Mouse (Mus musculus) testis, postnatal 14 days (tissue): ENCODE measurements at regions not wholly inside any gene's neighbourhood (a gene's known extent, or its start where the extent isn't known, plus 50 kb on each side); places are given as distances from the start of the nearest gene placed in this dataset.

Source experiments
- DNase-seq: peaks from one replicate; pipeline ENCODE4 v3.0.0; 2021; ENCODE audit warnings: low spot score

DNA sequence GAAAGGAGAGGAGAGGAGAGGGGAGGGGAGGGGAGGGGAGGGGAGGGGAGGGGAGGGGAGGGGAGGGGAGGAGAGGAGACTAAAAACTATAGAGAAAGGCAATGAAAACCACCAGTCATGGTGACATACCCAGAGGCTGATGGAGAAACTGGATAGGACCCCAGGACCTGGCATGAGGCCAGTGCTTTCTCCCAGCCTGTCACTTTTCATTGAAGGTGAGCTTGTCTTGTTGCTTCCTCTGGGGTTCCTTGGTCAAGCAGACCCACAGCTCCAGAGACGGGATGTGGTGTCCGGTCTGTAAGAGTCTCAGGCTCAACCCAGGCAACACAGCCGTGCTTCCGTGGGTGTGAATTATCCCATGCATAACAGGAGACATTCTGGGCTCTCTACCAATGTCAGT is 69.8 kb upstream of the Egln3 start:
- no peak for DNase-seq

DNA sequence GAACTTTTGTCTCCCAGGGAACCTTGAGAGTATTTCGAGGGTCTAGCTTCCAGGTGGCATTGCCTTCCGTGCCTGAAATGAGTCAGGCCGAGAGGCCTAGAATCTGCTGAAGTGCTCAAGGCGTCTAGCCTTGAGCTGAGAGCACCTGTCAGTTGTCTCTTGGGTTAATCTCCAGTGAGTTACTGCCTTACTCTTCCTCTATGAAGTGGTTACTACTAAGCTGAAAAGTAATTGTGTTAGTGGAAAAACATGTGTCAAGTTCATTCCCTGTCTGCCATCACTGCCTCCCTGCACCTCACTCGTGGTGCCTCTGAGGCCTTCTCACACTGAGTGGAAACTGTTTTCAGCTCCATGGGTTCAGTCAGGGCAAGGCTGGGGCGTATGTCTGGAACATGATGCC is 69.0 kb upstream of the Egln3 start:
- DNase-seq = no peak

DNA sequence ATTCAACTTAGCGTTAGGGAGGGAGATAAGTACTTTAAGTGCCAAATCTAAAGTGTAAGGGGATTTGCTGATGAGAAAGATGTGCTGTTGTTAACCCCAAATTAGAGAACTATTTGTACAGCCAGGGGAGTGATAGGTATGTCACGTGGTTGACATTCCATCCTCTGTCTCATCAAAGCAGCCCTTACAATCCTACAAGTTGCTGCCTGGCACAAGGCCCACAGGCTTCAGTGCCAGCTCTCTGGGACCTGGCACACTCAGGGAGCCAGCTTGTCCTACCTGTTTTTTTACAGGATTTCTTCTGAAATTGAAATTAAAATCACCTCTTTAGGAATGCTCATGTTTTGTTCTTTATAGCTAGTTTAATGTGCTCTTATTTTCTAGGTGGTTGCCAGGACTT is 68.6 kb upstream of the Egln3 start:
- no peak for DNase-seq

DNA sequence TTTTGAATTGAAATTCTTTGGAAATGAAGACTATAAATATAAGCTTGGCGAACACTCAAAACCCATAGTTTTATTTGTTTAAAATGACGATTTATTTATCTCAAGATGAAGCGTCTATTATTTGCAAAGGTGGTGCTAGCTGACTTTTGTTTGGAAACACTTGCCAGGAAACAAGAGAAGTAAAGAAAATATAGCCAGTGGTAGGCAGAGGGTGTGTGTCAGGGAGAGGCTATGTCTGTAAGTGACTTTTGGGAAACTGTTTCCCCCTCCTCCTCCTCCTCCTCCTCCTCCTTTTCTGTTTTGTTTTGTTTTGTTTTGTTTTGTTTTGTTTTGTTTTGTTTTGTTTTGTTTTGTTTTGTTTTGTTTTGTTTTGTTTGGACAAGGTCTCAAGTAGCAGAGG is 62.2 kb upstream of the Egln3 start:
- DNase-seq = no peak

DNA sequence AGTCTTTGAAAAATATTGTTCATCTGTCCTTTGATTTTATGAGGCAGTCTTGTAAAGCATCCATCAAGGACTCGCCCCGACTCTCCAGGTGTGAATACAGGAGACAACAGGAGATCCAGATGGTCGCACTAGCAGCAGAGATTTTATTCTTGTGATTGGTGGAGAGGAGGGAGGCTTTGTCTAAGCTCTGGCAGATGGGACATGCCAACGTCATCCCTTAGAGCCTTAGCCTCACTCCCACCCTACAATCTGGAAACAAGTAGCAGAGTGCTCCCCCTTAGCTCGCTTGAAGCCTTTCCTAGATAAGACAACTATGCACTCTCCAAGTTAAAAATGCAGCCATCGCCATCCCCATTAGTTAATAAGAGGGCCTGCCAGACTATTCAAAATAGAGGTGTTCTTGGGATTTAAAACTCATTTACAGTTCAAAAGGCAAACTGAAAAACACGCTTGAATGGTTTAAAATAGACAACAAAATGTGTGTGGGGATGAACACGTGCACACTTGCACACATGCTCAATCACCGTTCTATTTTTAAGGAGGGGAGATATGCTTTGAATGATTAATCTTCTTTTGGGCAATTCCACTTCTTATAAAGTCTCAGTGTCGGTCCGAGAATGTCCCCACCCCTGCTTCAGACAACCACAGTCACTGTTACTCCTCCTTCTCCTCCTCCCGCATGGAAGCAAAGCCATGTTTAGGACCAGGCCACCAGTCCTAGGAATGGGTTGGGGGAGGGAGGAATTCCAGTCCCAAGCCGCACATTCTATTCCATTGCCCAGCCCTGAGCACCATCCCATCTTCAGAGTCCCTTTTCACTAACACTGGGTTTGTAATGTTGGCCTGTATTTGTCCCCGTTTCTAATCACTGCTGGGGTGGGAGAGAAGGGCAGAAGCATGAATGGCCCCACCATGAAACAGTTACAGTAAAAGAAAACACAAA is 61.5 kb upstream of the Egln3 start:
- DNase-seq = no peak

DNA sequence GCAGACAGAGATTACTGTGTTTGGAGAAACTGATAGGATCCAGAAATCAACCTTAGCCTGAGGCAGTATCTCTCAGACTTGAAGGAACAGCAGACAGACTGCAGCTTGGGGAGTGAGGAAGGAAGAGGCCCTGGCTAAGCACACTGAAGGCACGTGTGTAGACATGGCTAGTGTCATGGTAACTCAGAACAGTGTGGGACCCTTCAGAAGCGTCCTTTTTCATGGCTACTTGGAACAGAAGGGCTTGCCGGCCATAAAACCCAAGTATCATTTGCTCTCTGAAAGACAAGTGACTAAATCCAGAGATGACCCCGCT is 60.7 kb upstream of the Egln3 start:
- no peak for DNase-seq

DNA sequence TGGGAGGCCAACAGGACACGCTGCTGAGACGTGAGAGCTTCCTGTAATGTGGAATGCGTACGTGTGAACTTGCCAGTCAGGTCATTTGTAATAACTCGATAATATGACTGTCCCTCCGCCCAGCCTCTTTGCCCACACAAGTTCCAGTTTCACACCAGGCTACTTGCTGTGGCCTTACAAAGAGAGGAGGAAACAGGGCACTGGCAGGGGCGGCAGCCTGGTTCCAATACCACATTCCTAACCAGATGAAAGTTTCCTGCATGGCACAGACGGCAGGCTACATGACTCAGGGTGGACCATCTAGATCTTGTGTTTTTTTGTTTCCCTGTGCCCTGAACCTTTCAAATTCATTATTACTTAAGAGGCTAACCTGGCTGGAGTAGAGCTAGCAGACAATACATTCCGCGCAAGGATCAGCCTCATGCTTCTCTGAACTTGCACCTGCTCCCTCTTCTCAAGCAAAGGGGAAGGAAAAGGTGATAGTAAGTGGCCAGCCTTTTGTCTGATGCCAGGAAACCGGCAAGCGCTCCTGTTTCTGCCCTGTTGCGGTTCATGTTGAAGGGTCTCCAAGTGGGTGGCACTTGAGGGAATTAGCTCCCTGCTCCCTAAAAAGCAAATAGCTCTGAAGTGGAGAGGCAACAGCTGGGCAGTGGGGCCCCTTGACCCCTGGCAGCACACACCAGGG is 60.2 kb upstream of the Egln3 start:
- DNase-seq = no peak

DNA sequence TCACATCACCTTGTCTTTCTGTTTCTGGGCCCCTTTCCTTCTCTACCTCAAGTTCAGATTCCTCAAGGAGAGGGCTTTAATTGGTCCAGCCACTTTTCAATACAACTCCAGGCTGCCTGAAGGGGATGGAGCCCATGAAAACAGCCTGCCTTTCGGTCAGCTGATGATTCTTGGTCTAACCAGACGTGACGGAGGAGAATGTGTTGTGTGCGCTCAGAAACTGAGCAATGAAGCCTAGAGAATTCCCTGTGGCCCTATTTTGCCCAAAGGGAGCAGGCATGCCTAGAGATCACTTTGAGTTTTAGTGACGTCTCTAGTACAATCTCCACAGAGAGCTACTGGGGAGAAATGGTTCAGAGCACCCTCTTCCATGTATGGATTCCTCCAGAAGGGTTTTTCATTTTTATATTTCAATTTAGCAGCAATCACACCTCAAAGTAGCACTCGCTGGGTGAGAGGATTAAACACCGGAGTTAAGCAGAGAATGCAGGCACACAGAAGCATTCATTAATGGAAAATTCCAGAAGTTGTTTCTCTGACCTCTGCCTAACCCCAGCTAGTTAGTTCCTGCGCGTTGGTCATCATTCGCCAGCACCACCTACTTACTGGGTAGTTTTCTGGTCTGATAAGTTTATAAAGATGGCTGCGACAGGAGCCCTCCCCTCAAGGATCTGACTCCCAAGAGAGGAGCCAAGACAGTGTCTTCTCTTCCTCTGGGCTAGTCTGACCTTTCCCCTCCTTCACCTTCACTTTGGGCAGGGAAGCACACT is 58.8 kb upstream of the Egln3 start:
- no peak for DNase-seq

DNA sequence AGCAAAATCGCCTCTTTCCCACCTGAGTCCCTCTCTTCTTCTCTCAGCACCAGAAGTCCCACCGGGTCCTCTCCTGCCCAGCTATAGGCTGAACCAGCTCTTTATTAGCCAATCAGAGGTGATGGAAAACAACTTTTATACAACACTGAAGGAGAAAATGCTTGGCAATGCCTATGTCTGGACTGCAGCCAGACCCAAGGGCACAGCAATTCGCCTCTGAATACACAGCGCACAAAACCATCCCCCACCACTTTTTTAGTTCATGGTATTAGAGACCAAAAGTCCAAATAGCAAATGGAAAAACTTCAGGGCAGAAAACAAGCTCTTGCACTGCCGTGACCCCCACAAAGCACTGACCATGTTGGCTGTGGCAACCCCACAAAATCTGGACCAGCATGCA is 57.8 kb upstream of the Egln3 start:
- no peak for DNase-seq

DNA sequence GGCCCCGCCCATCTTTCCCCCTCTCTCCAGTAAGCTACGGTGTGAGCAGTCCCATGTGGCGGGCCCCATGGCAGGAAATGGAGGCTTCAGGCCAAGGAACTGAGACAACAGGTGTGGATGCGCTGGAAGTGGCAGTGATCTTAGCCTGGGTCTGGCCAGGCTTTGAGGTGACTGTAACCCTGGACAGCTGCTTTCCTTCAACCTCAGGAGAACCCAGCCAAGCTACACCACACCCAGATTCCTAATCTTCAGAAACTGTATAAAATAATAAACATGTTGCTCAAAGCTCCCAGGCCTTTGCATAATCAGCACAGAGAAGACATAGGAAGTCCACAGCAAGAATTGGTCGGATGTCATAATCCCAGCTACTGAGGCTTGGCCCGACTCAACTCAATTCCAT is 56.8 kb upstream of the Egln3 start:
- DNase-seq = no peak

DNA sequence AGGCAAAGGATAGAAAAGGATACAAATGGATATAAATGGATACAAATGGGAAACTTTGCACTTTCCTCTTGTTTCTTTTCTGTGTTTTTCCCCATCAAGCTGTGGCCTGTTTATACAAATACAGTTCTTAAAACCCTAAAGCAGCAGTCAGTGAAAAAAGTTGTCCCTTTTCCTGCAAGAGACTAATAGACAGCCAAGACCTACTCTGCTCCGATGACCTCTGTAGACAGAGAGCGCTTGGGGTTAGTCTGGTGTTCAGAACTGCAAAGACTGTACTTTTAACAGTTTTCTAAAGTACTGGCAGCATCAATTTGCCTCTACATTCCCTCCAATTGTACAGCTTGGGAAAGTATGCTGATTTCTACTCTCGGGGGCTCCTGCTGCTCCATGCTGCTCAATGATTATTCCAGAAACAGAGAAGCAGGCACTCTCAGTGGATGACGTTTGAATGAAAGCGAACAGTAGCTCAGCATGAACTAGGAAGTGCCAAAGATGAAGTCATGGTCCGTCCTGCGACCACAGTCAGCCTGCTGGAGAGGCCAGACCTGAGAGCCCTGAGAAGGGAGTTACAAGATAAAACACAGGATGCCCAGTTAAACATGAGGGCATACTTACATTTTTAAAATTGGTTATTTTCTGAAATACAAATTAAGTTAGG is 54.2 kb upstream of the Egln3 start:
- no peak for DNase-seq

DNA sequence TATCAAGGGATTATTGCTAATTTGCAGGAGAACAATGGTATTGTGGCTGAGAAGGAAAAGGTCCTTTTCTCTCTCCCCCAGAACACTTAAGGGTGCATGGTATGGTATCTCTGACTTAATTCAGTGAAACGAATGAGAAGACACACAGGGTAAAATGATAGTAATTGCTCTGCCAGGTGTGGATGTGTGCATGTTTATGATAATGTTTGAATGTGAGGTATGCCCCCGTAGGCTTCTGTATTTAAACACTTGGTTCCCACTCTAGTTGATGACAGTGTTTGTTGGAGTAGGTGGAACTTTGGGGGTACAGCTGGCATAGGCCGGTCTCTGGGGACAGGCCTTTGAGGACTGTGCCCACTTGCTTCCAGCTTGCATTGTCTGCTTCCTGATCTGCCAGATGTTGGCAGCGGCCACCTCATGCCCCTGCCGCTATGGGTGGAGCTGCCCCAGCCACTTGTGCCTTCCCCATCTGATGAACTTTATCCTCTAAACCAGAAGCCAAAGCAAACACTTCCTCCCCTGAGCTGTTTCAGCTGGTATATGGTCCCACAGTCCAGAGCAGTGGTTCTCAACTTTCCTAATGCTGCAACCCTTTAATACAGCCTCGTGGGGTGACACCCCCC is 53.0 kb upstream of the Egln3 start:
- DNase-seq = no peak
